In genomic region chr13:84356455-84356854, GRCm38 (mm10) we compare ENCODE assay signal across 23 mouse cellular contexts.
DNase-seq lines count a peak whose midpoint lies in the region; ATAC-seq and TF ChIP-seq lines count a peak whose summit lies in the region.
"Had no signal": no experiment of that assay in that cellular context is flagged by ENCODE, and none has a peak within 500 bp of the region (broad histone marks: within the 10 kb centered on the region; RNA-seq: fewer than 3 reads in every experiment).

No protein-coding gene starts in this region.

- no peak for DNase-seq in hindbrain, embryonic 11.5 days (ENCODE audit: low spot score)
- peak; percentile 21 for DNase-seq in embryo, embryonic 11 days
- no peak for DNase-seq in spleen, postnatal 4 days (ENCODE audit: low spot score in 2 of 2)
- DNase-seq in midbrain, postnatal 0 days (ENCODE audit: low spot score) = no peak
- DNase-seq: adrenal gland, adult 8-10 months; adrenal gland, postnatal 25 days; cerebellum, adult 11-12 months; cerebellum, adult 8-10 months; cerebellum, postnatal 10 days; cerebellum, postnatal 36 days; gastrocnemius, postnatal 25 days; heart, adult 18-20 months; heart, postnatal 10 days; heart, postnatal 36 days had no signal

- no peak overlapping the region for H3K4me2 ChIP-seq in hindbrain, embryonic 11.5 days (replicated peaks; ENCODE audit: low read depth, low read length)
- no peak overlapping the region for H3K4me2 ChIP-seq in hindbrain, embryonic 12.5 days (replicated peaks)
- no peak overlapping the region for H3K4me2 ChIP-seq in neural tube, embryonic 12.5 days (replicated peaks)
- H3K4me2 ChIP-seq in neural tube, embryonic 15.5 days = no peak overlapping the region
- no peak overlapping the region for H3K4me2 ChIP-seq in neural tube, embryonic 13.5 days
- no peak overlapping the region for H3K4me2 ChIP-seq in midbrain, postnatal 0 days (ENCODE audit: low read depth, low read length, poor library complexity, severe bottlenecking)
- H3K4me2 ChIP-seq: heart, embryonic 12.5 days; heart, embryonic 15.5 days; hindbrain, embryonic 15.5 days had no signal

- 27% methylated on average over 2 of the region's 2 CpGs for WGBS in hindbrain, embryonic 11.5 days
- WGBS in hindbrain, embryonic 12.5 days = 28% methylated on average over 2 of the region's 2 CpGs
- 15% methylated on average over 2 of the region's 2 CpGs for WGBS in neural tube, embryonic 12.5 days
- WGBS in neural tube, embryonic 15.5 days = 21% methylated on average over 2 of the region's 2 CpGs
- WGBS in neural tube, embryonic 13.5 days = 8% methylated on average over 2 of the region's 2 CpGs
- WGBS in midbrain, postnatal 0 days = 49% methylated on average over 2 of the region's 2 CpGs

- H3K27ac ChIP-seq in hindbrain, embryonic 11.5 days (ENCODE audit: low read depth, low read length) = no peak overlapping the region
- no peak overlapping the region for H3K27ac ChIP-seq in hindbrain, embryonic 12.5 days
- H3K27ac ChIP-seq in neural tube, embryonic 12.5 days = peak overlapping the region; percentile 33; the same call in 1 of the 2 replicates
- no peak overlapping the region; the same call in 1 of the 2 replicates for H3K27ac ChIP-seq in neural tube, embryonic 15.5 days (replicated peaks)
- H3K27ac ChIP-seq in neural tube, embryonic 13.5 days (replicated peaks) = peak overlapping the region; percentile 34
- H3K27ac ChIP-seq in midbrain, postnatal 0 days (ENCODE audit: low read depth, low read length) = no peak overlapping the region
- H3K27ac ChIP-seq: heart, embryonic 15.5 days; hindbrain, embryonic 10.5 days; hindbrain, embryonic 15.5 days had no signal

- H3K27me3 ChIP-seq in hindbrain, embryonic 11.5 days (ENCODE audit: control insufficient read depth, insufficient read depth, low read length) = no peaks in the 10 kb centered on the region
- no peaks in the 10 kb centered on the region for H3K27me3 ChIP-seq in hindbrain, embryonic 12.5 days
- no peaks in the 10 kb centered on the region for H3K27me3 ChIP-seq in neural tube, embryonic 12.5 days (replicated peaks)
- H3K27me3 ChIP-seq in neural tube, embryonic 15.5 days (replicated peaks) = no peaks in the 10 kb centered on the region
- no peaks in the 10 kb centered on the region for H3K27me3 ChIP-seq in neural tube, embryonic 13.5 days
- no peaks in the 10 kb centered on the region for H3K27me3 ChIP-seq in midbrain, postnatal 0 days (ENCODE audit: insufficient read depth, low read length)
- H3K27me3 ChIP-seq: heart, embryonic 12.5 days; heart, embryonic 15.5 days; hindbrain, embryonic 15.5 days had no signal

- no peaks in the 10 kb centered on the region for H3K36me3 ChIP-seq in hindbrain, embryonic 11.5 days (ENCODE audit: control insufficient read depth, insufficient read depth, low read length)
- H3K36me3 ChIP-seq in hindbrain, embryonic 12.5 days = no peaks in the 10 kb centered on the region
- H3K36me3 ChIP-seq in neural tube, embryonic 12.5 days = no peaks in the 10 kb centered on the region
- H3K36me3 ChIP-seq in neural tube, embryonic 15.5 days = no peaks in the 10 kb centered on the region
- no peaks in the 10 kb centered on the region for H3K36me3 ChIP-seq in neural tube, embryonic 13.5 days
- no peaks in the 10 kb centered on the region for H3K36me3 ChIP-seq in midbrain, postnatal 0 days (ENCODE audit: insufficient read depth, low read length)
- H3K36me3 ChIP-seq: heart, embryonic 12.5 days; heart, embryonic 15.5 days; hindbrain, embryonic 10.5 days; hindbrain, embryonic 15.5 days had no signal

- ATAC-seq in hindbrain, embryonic 11.5 days (ENCODE audit: low FRiP score) = peak; percentile 49; the same call in 1 of the 2 replicates
- no peak for ATAC-seq in hindbrain, embryonic 12.5 days (ENCODE audit: low FRiP score)
- ATAC-seq in neural tube, embryonic 12.5 days (ENCODE audit: low FRiP score, low read depth) = peak; percentile 80
- no peak for ATAC-seq in neural tube, embryonic 15.5 days (ENCODE audit: low FRiP score)
- no peak for ATAC-seq in neural tube, embryonic 13.5 days (ENCODE audit: low read depth)
- ATAC-seq in midbrain, postnatal 0 days (ENCODE audit: low FRiP score) = no peak
- ATAC-seq: CD4-positive, CD25-positive, alpha-beta regulatory T cell, adult 4 months had no signal

- no peak overlapping the region for H3K9ac ChIP-seq in hindbrain, embryonic 11.5 days (ENCODE audit: low read depth, low read length)
- H3K9ac ChIP-seq in hindbrain, embryonic 12.5 days = no peak overlapping the region
- H3K9ac ChIP-seq in neural tube, embryonic 12.5 days = no peak overlapping the region
- H3K9ac ChIP-seq in neural tube, embryonic 15.5 days (replicated peaks) = no peak overlapping the region
- no peak overlapping the region for H3K9ac ChIP-seq in neural tube, embryonic 13.5 days
- no peak overlapping the region for H3K9ac ChIP-seq in midbrain, postnatal 0 days (replicated peaks; ENCODE audit: low read length, poor library complexity, severe bottlenecking)
- H3K9ac ChIP-seq: heart, embryonic 12.5 days; heart, embryonic 15.5 days; hindbrain, embryonic 15.5 days had no signal

- no peaks in the 10 kb centered on the region for H3K9me3 ChIP-seq in hindbrain, embryonic 11.5 days (ENCODE audit: control insufficient read depth, low read length)
- no peaks in the 10 kb centered on the region for H3K9me3 ChIP-seq in hindbrain, embryonic 12.5 days (replicated peaks)
- no peaks in the 10 kb centered on the region for H3K9me3 ChIP-seq in neural tube, embryonic 12.5 days
- no peaks in the 10 kb centered on the region for H3K9me3 ChIP-seq in neural tube, embryonic 15.5 days (replicated peaks)
- no peaks in the 10 kb centered on the region for H3K9me3 ChIP-seq in neural tube, embryonic 13.5 days
- no peaks in the 10 kb centered on the region for H3K9me3 ChIP-seq in midbrain, postnatal 0 days (ENCODE audit: low read length)
- H3K9me3 ChIP-seq: heart, embryonic 12.5 days; heart, embryonic 15.5 days; hindbrain, embryonic 10.5 days; hindbrain, embryonic 15.5 days had no signal

- H3K4me3 ChIP-seq in hindbrain, embryonic 11.5 days (ENCODE audit: low read depth, low read length) = no peak overlapping the region
- H3K4me3 ChIP-seq in hindbrain, embryonic 12.5 days = no peak overlapping the region
- H3K4me3 ChIP-seq in neural tube, embryonic 12.5 days = no peak overlapping the region
- H3K4me3 ChIP-seq in neural tube, embryonic 15.5 days (replicated peaks) = no peak overlapping the region
- no peak overlapping the region for H3K4me3 ChIP-seq in neural tube, embryonic 13.5 days
- H3K4me3 ChIP-seq in midbrain, postnatal 0 days (ENCODE audit: low read depth, low read length) = no peak overlapping the region
- H3K4me3 ChIP-seq: heart, embryonic 12.5 days; heart, embryonic 15.5 days; hindbrain, embryonic 10.5 days; hindbrain, embryonic 15.5 days had no signal

- TF ChIP-seq CTCF in midbrain, postnatal 0 days (IDR thresholded peaks at IDR 0.05) = no peak

- no peaks in the 10 kb centered on the region for H3K4me1 ChIP-seq in hindbrain, embryonic 11.5 days (replicated peaks; ENCODE audit: control insufficient read depth, insufficient read depth, low read length)
- 0 out of 2 replicates have a peak, but pooled peaks cover 3% of the 10 kb centered on the region for H3K4me1 ChIP-seq in hindbrain, embryonic 12.5 days
- peaks cover 3% of the 10 kb centered on the region; the same call in 1 of the 2 replicates for H3K4me1 ChIP-seq in neural tube, embryonic 12.5 days
- H3K4me1 ChIP-seq in neural tube, embryonic 15.5 days = peaks cover 8% of the 10 kb centered on the region
- peaks cover 14% of the 10 kb centered on the region for H3K4me1 ChIP-seq in neural tube, embryonic 13.5 days (replicated peaks)
- H3K4me1 ChIP-seq in midbrain, postnatal 0 days (ENCODE audit: insufficient read depth, low read length) = no peaks in the 10 kb centered on the region
- H3K4me1 ChIP-seq: heart, embryonic 12.5 days; heart, embryonic 15.5 days; hindbrain, embryonic 15.5 days had no signal

Comparison
In these comparisons a context has a peak if more than half of its experiments do, and no peak if none do; other contexts are left out.
1. ATAC-seq: peak in hindbrain, embryonic 11.5 days (single experiment) and neural tube, embryonic 12.5 days (single experiment); none in hindbrain, embryonic 12.5 days (single experiment), neural tube, embryonic 15.5 days (single experiment), neural tube, embryonic 13.5 days (single experiment) and midbrain, postnatal 0 days (single experiment).
2. H3K27ac ChIP-seq: peak in neural tube, embryonic 12.5 days (single experiment) and neural tube, embryonic 13.5 days (single experiment); none in hindbrain, embryonic 11.5 days (single experiment), hindbrain, embryonic 12.5 days (single experiment), neural tube, embryonic 15.5 days (single experiment) and midbrain, postnatal 0 days (single experiment).